Mouse (Mus musculus): Measurements from ENCODE around the gene Plac9a.

The Plac9a gene

DNA sequence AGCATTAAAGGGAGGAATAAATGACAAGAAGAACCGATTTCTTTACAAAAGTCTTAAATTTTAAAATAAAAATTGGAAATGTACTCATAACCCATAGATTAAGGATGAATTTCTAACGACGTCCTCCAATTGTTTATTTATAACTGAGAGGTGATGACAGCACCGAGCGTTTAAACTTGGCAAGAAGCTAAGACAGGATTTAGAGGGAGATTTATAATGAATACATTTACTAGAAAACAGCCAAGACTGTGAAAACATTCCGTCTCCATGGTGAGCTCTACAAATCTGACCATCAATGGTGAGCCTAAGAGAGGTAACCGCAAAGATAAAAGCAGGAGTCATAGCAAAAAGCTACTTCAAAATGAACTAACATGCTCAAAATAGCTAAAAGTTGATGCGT is 64.5 kb downstream of the Plac9a start:
- no peak for DNase-seq (ENCODE audit: extremely low spot score)
